In genomic region chr2:128713548-128714003, GRCm38 (mm10) we compare ENCODE assay signal across 9 mouse cellular contexts. TPM values are rescaled to one million over a fixed set of nuclear protein-coding genes. Genes with fewer than 3 reads are reported as not detected.
DNase-seq lines count a peak whose midpoint lies in the region; ATAC-seq and TF ChIP-seq lines count a peak whose summit lies in the region.
"Had no signal": no experiment of that assay in that cellular context is flagged by ENCODE, and none has a peak within 500 bp of the region (broad histone marks: within the 10 kb centered on the region; RNA-seq: fewer than 3 reads in every experiment).

No protein-coding gene starts in this region.

- no peak overlapping the region for H3K4me3 ChIP-seq in hindbrain, postnatal 0 days (ENCODE audit: low read length)

- WGBS in hindbrain, postnatal 0 days = 51% methylated on average over 5 of the region's 5 CpGs

- no peak for TF ChIP-seq CTCF in hindbrain, postnatal 0 days (IDR thresholded peaks at IDR 0.05; ENCODE audit: low read depth)

- no peaks in the 10 kb centered on the region for H3K4me1 ChIP-seq in hindbrain, postnatal 0 days (ENCODE audit: insufficient read depth, low read length)

- peak; percentile 20 to 22 for DNase-seq in heart, postnatal 10 days
- DNase-seq in heart, adult 18-20 months = no peak
- peak; percentile 83 for DNase-seq in embryo, embryonic 11.5 days (ENCODE audit: low read depth, low spot score)
- peak; percentile 59 for DNase-seq in hindbrain, postnatal 0 days (ENCODE audit: low spot score)
- DNase-seq in liver = peak; percentile 61
- peak; percentile 69 for DNase-seq in retina, postnatal 1 day
- DNase-seq in cerebellum, postnatal 4 days (ENCODE audit: low spot score in 2 of 2) = no peak
- DNase-seq in left cerebral cortex, adult 11 months (ENCODE audit: low spot score) = no peak

- no peak overlapping the region for H3K4me2 ChIP-seq in hindbrain, postnatal 0 days (ENCODE audit: low read depth, low read length)

- no peaks in the 10 kb centered on the region for H3K36me3 ChIP-seq in hindbrain, postnatal 0 days (ENCODE audit: insufficient read depth, low read length)

- H3K27me3 ChIP-seq in hindbrain, postnatal 0 days (ENCODE audit: insufficient read depth, low read length) = no peaks in the 10 kb centered on the region
- H3K27me3 ChIP-seq: Patski had no signal

- ATAC-seq in hindbrain, postnatal 0 days = no peak
- ATAC-seq: Patski had no signal

- H3K27ac ChIP-seq in hindbrain, postnatal 0 days = no peak overlapping the region; the same call in 1 of the 2 replicates

- no peaks in the 10 kb centered on the region for H3K9me3 ChIP-seq in hindbrain, postnatal 0 days (ENCODE audit: low read length)

- H3K9ac ChIP-seq in hindbrain, postnatal 0 days (replicated peaks; ENCODE audit: low read length) = no peak overlapping the region

- intact Hi-C loops in heart, postnatal 10 days (cut with DNase I) = no loop called here

RNA-seq across cellular contexts. Expression of gene Mertk, which starts 14.8 kb away (rescaled TPM):
- total RNA-seq in heart, postnatal 10 days (2021) = 1 to 10 TPM; 5.2 to 6.7 TPM
- 1 to 10 TPM; 6.3 to 7.3 TPM for total RNA-seq in heart, adult 18-20 months (2021)
- 6.3 and 7.1 TPM in 2 replicates for total RNA-seq in hindbrain, postnatal 0 days (2014; rRNA removed)
- polyA plus RNA-seq in hindbrain, postnatal 0 days (2015; fragmentation: Nextera tagmentation; extraction: Ambion mirVana) = 3.0 and 3.4 TPM in 2 replicates

RNA-seq across cellular contexts. Expression of gene Anapc1, which starts 26.4 kb away (rescaled TPM):
- 10 to 100 TPM; 62.8 to 63.9 TPM for total RNA-seq in heart, postnatal 10 days (2021)
- total RNA-seq in heart, adult 18-20 months (2021) = 10 to 100 TPM; 36.6 to 43.3 TPM
- 66.2 and 69.8 TPM in 2 replicates for total RNA-seq in hindbrain, postnatal 0 days (2014; rRNA removed)
- 26.3 and 27.5 TPM in 2 replicates for polyA plus RNA-seq in hindbrain, postnatal 0 days (2015; fragmentation: Nextera tagmentation; extraction: Ambion mirVana)

Comparison
In these comparisons a context has a peak if more than half of its experiments do, and no peak if none do; other contexts are left out.
1. DNase-seq: peak in heart, postnatal 10 days (2 of 2), embryo, embryonic 11.5 days (single experiment), hindbrain, postnatal 0 days (single experiment), liver (single experiment) and retina, postnatal 1 day (single experiment); none in heart, adult 18-20 months (0 of 2), cerebellum, postnatal 4 days (0 of 2) and left cerebral cortex, adult 11 months (single experiment).